26 mouse cellular contexts compared by ENCODE assay signal in the genomic region with DNA sequence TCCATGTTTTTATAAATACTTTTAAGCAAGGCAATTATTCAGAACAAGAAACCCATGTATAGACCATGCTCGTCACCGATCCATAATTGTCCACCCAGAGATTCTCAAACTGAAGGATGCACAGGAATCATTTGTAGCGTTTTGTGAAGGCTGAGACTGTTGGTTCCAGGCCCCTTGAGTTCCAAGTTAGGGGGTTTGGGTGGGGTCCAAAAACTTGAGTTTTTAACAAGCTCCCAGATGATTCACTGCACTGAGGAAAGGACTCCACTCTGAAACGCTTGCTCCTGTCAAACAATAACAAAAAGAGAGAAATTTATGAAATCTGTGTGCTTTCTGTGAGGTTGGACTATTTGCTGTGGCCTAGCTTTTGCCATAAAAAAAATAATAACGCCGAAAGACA.
DNase-seq lines count a peak whose midpoint lies in the region; ATAC-seq and TF ChIP-seq lines count a peak whose summit lies in the region.
"Had no signal": no experiment of that assay in that cellular context is flagged by ENCODE, and none has a peak within 500 bp of the region (broad histone marks: within the 10 kb centered on the region; RNA-seq: fewer than 3 reads in every experiment).

No protein-coding gene starts in this region.

- peak; percentile 24 for DNase-seq in embryonic facial prominence, embryonic 14.5 days (ENCODE audit: low spot score)
- DNase-seq in embryonic facial prominence, embryonic 10.5 days (ENCODE audit: low spot score): no peak
- peak; percentile 35 for DNase-seq in limb, embryonic 14.5 days (ENCODE audit: low spot score)
- no peak for DNase-seq in limb, embryonic 10.5 days (ENCODE audit: low spot score)
- DNase-seq in NIH3T3 (ENCODE audit: low read depth) (peak; percentile 78), adipocyte (ENCODE audit: low spot score) (no peak)
- DNase-seq in hindbrain, embryonic 11.5 days (ENCODE audit: low spot score): no peak
- DNase-seq: adrenal gland, postnatal 10 days; adrenal gland, postnatal 36 days; B cell, adult 2 months; cerebellum, adult 11 months; cerebellum, adult 2 months; cerebellum, adult 9-11 months; cerebellum, postnatal 25 days; forebrain, postnatal 0 days; gastrocnemius, adult 2 months; gastrocnemius, postnatal 14 days; heart, adult 11 months had no signal

- no peaks in the 10 kb centered on the region for H3K36me3 ChIP-seq in embryonic facial prominence, embryonic 14.5 days (ENCODE audit: control insufficient read depth, insufficient read depth, low read length)
- no peaks in the 10 kb centered on the region for H3K36me3 ChIP-seq in embryonic facial prominence, embryonic 10.5 days (replicated peaks)
- no peaks in the 10 kb centered on the region for H3K36me3 ChIP-seq in limb, embryonic 14.5 days (ENCODE audit: control insufficient read depth, insufficient read depth, low read length)
- H3K36me3 ChIP-seq in limb, embryonic 10.5 days: no peaks in the 10 kb centered on the region
- H3K36me3 ChIP-seq in hindbrain, embryonic 11.5 days (ENCODE audit: control insufficient read depth, insufficient read depth, low read length): no peaks in the 10 kb centered on the region
- H3K36me3 ChIP-seq: embryonic facial prominence, embryonic 13.5 days; G1E; hindbrain, embryonic 13.5 days had no signal

- H3K9ac ChIP-seq in embryonic facial prominence, embryonic 14.5 days (ENCODE audit: low read depth, low read length): no peak overlapping the region
- no peak overlapping the region for H3K9ac ChIP-seq in limb, embryonic 14.5 days (ENCODE audit: low read depth, low read length, severe bottlenecking)
- H3K9ac ChIP-seq in hindbrain, embryonic 11.5 days (ENCODE audit: low read depth, low read length): no peak overlapping the region
- H3K9ac ChIP-seq: embryonic facial prominence, embryonic 13.5 days; forebrain, postnatal 0 days; hindbrain, embryonic 13.5 days had no signal

- H3K4me2 ChIP-seq in embryonic facial prominence, embryonic 14.5 days (ENCODE audit: low read depth, low read length): no peak overlapping the region
- no peak overlapping the region for H3K4me2 ChIP-seq in limb, embryonic 14.5 days (replicated peaks; ENCODE audit: low read depth, low read length, severe bottlenecking)
- H3K4me2 ChIP-seq in hindbrain, embryonic 11.5 days (replicated peaks; ENCODE audit: low read depth, low read length): no peak overlapping the region
- H3K4me2 ChIP-seq: embryonic facial prominence, embryonic 13.5 days; heart, embryonic 11.5 days; hindbrain, embryonic 13.5 days had no signal

- H3K9me3 ChIP-seq in embryonic facial prominence, embryonic 14.5 days (ENCODE audit: control insufficient read depth, low read length): no peaks in the 10 kb centered on the region
- H3K9me3 ChIP-seq in embryonic facial prominence, embryonic 10.5 days: no peaks in the 10 kb centered on the region
- no peaks in the 10 kb centered on the region for H3K9me3 ChIP-seq in limb, embryonic 14.5 days (ENCODE audit: control insufficient read depth, low read length)
- no peaks in the 10 kb centered on the region for H3K9me3 ChIP-seq in limb, embryonic 10.5 days (replicated peaks)
- H3K9me3 ChIP-seq in hindbrain, embryonic 11.5 days (ENCODE audit: control insufficient read depth, low read length): no peaks in the 10 kb centered on the region
- H3K9me3 ChIP-seq: embryonic facial prominence, embryonic 13.5 days; G1E; hindbrain, embryonic 13.5 days had no signal

- ATAC-seq in embryonic facial prominence, embryonic 14.5 days (ENCODE audit: low read depth): no peak
- ATAC-seq in limb, embryonic 14.5 days (ENCODE audit: low FRiP score, low read depth): no peak
- ATAC-seq in hindbrain, embryonic 11.5 days (ENCODE audit: low FRiP score): no peak
- ATAC-seq: activated CD4-positive, CD25-positive, alpha-beta regulatory T cell, adult 4 months; forebrain, embryonic 14.5 days; forebrain, postnatal 0 days; hindbrain, embryonic 16.5 days had no signal

- H3K4me3 ChIP-seq in embryonic facial prominence, embryonic 14.5 days (ENCODE audit: low read depth, low read length): no peak overlapping the region
- H3K4me3 ChIP-seq in embryonic facial prominence, embryonic 10.5 days: no peak overlapping the region
- no peak overlapping the region for H3K4me3 ChIP-seq in limb, embryonic 14.5 days (replicated peaks; ENCODE audit: low read length)
- no peak overlapping the region for H3K4me3 ChIP-seq in limb, embryonic 10.5 days
- H3K4me3 ChIP-seq in hindbrain, embryonic 11.5 days (ENCODE audit: low read depth, low read length): no peak overlapping the region
- H3K4me3 ChIP-seq: embryonic facial prominence, embryonic 13.5 days; gastrocnemius, adult 2 months; hindbrain, embryonic 13.5 days had no signal

- 68% methylated on average over 6 of the region's 6 CpGs for WGBS in embryonic facial prominence, embryonic 14.5 days
- 90% methylated on average over 6 of the region's 6 CpGs for WGBS in embryonic facial prominence, embryonic 10.5 days
- WGBS in limb, embryonic 14.5 days: 66% methylated on average over 6 of the region's 6 CpGs
- 90% methylated on average over 6 of the region's 6 CpGs for WGBS in limb, embryonic 10.5 days
- WGBS in hindbrain, embryonic 11.5 days: 87% methylated on average over 6 of the region's 6 CpGs

- no peaks in the 10 kb centered on the region for H3K27me3 ChIP-seq in embryonic facial prominence, embryonic 14.5 days (replicated peaks; ENCODE audit: control insufficient read depth, insufficient read depth, low read length)
- no peaks in the 10 kb centered on the region for H3K27me3 ChIP-seq in embryonic facial prominence, embryonic 10.5 days (replicated peaks; ENCODE audit: low read depth, poor library complexity, severe bottlenecking)
- H3K27me3 ChIP-seq in limb, embryonic 14.5 days (ENCODE audit: control insufficient read depth, insufficient read depth, low read length): no peaks in the 10 kb centered on the region
- no peaks in the 10 kb centered on the region for H3K27me3 ChIP-seq in limb, embryonic 10.5 days (ENCODE audit: low read depth, poor library complexity, severe bottlenecking)
- no peaks in the 10 kb centered on the region for H3K27me3 ChIP-seq in hindbrain, embryonic 11.5 days (ENCODE audit: control insufficient read depth, insufficient read depth, low read length)
- H3K27me3 ChIP-seq: CH12.LX; embryonic facial prominence, embryonic 13.5 days; hindbrain, embryonic 13.5 days had no signal

- H3K27ac ChIP-seq in embryonic facial prominence, embryonic 14.5 days (replicated peaks; ENCODE audit: low read depth, low read length): no peak overlapping the region; the same call in 1 of the 2 replicates
- no peak overlapping the region for H3K27ac ChIP-seq in embryonic facial prominence, embryonic 10.5 days (replicated peaks)
- no peak overlapping the region for H3K27ac ChIP-seq in limb, embryonic 14.5 days (replicated peaks; ENCODE audit: low read depth, low read length)
- H3K27ac ChIP-seq in limb, embryonic 10.5 days: no peak overlapping the region
- H3K27ac ChIP-seq in hindbrain, embryonic 11.5 days (ENCODE audit: low read depth, low read length): no peak overlapping the region
- H3K27ac ChIP-seq: embryonic facial prominence, embryonic 13.5 days; gastrocnemius, adult 2 months; hindbrain, embryonic 13.5 days had no signal

- peaks cover 9% of the 10 kb centered on the region; the same call in 1 of the 2 replicates for H3K4me1 ChIP-seq in embryonic facial prominence, embryonic 14.5 days (ENCODE audit: control insufficient read depth, insufficient read depth, low read length)
- H3K4me1 ChIP-seq in embryonic facial prominence, embryonic 10.5 days: peaks cover 22% of the 10 kb centered on the region
- peaks cover 9% of the 10 kb centered on the region; the same call in 1 of the 2 replicates for H3K4me1 ChIP-seq in limb, embryonic 14.5 days (ENCODE audit: control insufficient read depth, insufficient read depth, low read length)
- H3K4me1 ChIP-seq in limb, embryonic 10.5 days: peaks cover 9% of the 10 kb centered on the region
- H3K4me1 ChIP-seq in hindbrain, embryonic 11.5 days (replicated peaks; ENCODE audit: control insufficient read depth, insufficient read depth, low read length): no peaks in the 10 kb centered on the region

- no peak for TF ChIP-seq POLR2A in limb, embryonic 14.5 days (IDR thresholded peaks at IDR 0.05; ENCODE audit: borderline replicate concordance, extremely low read depth, insufficient read depth, insufficient read length)

Comparison
In these comparisons a context has a peak if more than half of its experiments do, and no peak if none do; other contexts are left out.
1. DNase-seq: peak in embryonic facial prominence, embryonic 14.5 days (single experiment), limb, embryonic 14.5 days (single experiment) and NIH3T3 (single experiment); none in embryonic facial prominence, embryonic 10.5 days (single experiment), limb, embryonic 10.5 days (single experiment), hindbrain, embryonic 11.5 days (single experiment) and adipocyte (single experiment).